9 mouse cellular contexts compared by ENCODE assay signal in genomic region chr3:83767121-83767520, GRCm38 (mm10). TPM values are rescaled to one million over a fixed set of nuclear protein-coding genes. Genes with fewer than 3 reads are reported as not detected.
DNase-seq lines count a peak whose midpoint lies in the region; ATAC-seq lines count a peak whose summit lies in the region.
"Had no signal": no experiment of that assay in that cellular context is flagged by ENCODE, and none has a peak within 500 bp of the region (broad histone marks: within the 10 kb centered on the region; RNA-seq: fewer than 3 reads in every experiment).

No protein-coding gene starts in this region.

- 12% methylated on average over 10 of the region's 10 CpGs for WGBS in lung, embryonic 15.5 days
- WGBS in forebrain, embryonic 14.5 days: 1% methylated on average over 10 of the region's 10 CpGs
- WGBS in limb, embryonic 10.5 days: 3% methylated on average over 10 of the region's 10 CpGs
- WGBS in neural tube, embryonic 15.5 days: 4% methylated on average over 10 of the region's 10 CpGs

- peaks cover 28% of the 10 kb centered on the region for H3K4me1 ChIP-seq in lung, embryonic 15.5 days
- peaks cover 18% of the 10 kb centered on the region for H3K4me1 ChIP-seq in forebrain, embryonic 14.5 days (ENCODE audit: control insufficient read depth, insufficient read depth, low read length)
- peaks cover 67% of the 10 kb centered on the region for H3K4me1 ChIP-seq in limb, embryonic 10.5 days
- peaks cover 52% of the 10 kb centered on the region for H3K4me1 ChIP-seq in neural tube, embryonic 15.5 days

- H3K27ac ChIP-seq in lung, embryonic 15.5 days: no peak overlapping the region
- H3K27ac ChIP-seq in forebrain, embryonic 14.5 days (ENCODE audit: low read depth, low read length): no peak overlapping the region
- peak overlapping the region; percentile 96 for H3K27ac ChIP-seq in limb, embryonic 10.5 days
- H3K27ac ChIP-seq in neural tube, embryonic 15.5 days (replicated peaks): no peak overlapping the region

- peak overlapping the region; percentile 52 for H3K4me3 ChIP-seq in lung, embryonic 15.5 days
- peak overlapping the region; percentile 37 for H3K4me3 ChIP-seq in forebrain, embryonic 14.5 days (ENCODE audit: low read depth, low read length)
- H3K4me3 ChIP-seq in limb, embryonic 10.5 days: peak overlapping the region; percentile 75
- H3K4me3 ChIP-seq in neural tube, embryonic 15.5 days (replicated peaks): peak overlapping the region; percentile 62

- H3K27me3 ChIP-seq in lung, embryonic 15.5 days: peaks cover 38% of the 10 kb centered on the region
- no peaks in the 10 kb centered on the region for H3K27me3 ChIP-seq in forebrain, embryonic 14.5 days (replicated peaks; ENCODE audit: control insufficient read depth, insufficient read depth, low read length)
- H3K27me3 ChIP-seq in limb, embryonic 10.5 days (ENCODE audit: low read depth, poor library complexity, severe bottlenecking): peaks cover 18% of the 10 kb centered on the region
- H3K27me3 ChIP-seq in neural tube, embryonic 15.5 days (replicated peaks): 0 out of 2 replicates have a peak, but pooled peaks cover 5% of the 10 kb centered on the region

- H3K36me3 ChIP-seq in lung, embryonic 15.5 days: no peaks in the 10 kb centered on the region
- 0 out of 2 replicates have a peak, but pooled peaks cover 12% of the 10 kb centered on the region for H3K36me3 ChIP-seq in forebrain, embryonic 14.5 days (ENCODE audit: control insufficient read depth, insufficient read depth, low read length)
- H3K36me3 ChIP-seq in limb, embryonic 10.5 days: peaks cover 32% of the 10 kb centered on the region
- H3K36me3 ChIP-seq in neural tube, embryonic 15.5 days: no peaks in the 10 kb centered on the region

- peak overlapping the region; percentile 96 for H3K4me2 ChIP-seq in lung, embryonic 15.5 days
- H3K4me2 ChIP-seq in forebrain, embryonic 14.5 days (ENCODE audit: low read length): peak overlapping the region; percentile 73
- peak overlapping the region; percentile 98 for H3K4me2 ChIP-seq in neural tube, embryonic 15.5 days

- no peak for DNase-seq in lung, postnatal 10 days
- DNase-seq in forebrain, embryonic 14.5 days (ENCODE audit: low spot score): no peak
- DNase-seq in limb, embryonic 10.5 days (ENCODE audit: low spot score): no peak
- no peak for DNase-seq in cerebellum, postnatal 25 days
- no peak for DNase-seq in layer of hippocampus, adult 11-12 months (ENCODE audit: low spot score)
- DNase-seq in kidney, adult 11 months: no peak
- DNase-seq: layer of hippocampus, adult 9-11 months had no signal

- ATAC-seq in lung, embryonic 15.5 days (ENCODE audit: borderline replicate concordance, extremely low read depth, low FRiP score, low TSS enrichment): no peak
- no peak for ATAC-seq in forebrain, embryonic 14.5 days
- no peak for ATAC-seq in neural tube, embryonic 15.5 days (ENCODE audit: low FRiP score)

- no peak overlapping the region for H3K9ac ChIP-seq in lung, embryonic 15.5 days
- H3K9ac ChIP-seq in forebrain, embryonic 14.5 days (ENCODE audit: low read length): peak overlapping the region; percentile 75
- H3K9ac ChIP-seq in neural tube, embryonic 15.5 days (replicated peaks): no peak overlapping the region

- H3K9me3 ChIP-seq in lung, embryonic 15.5 days: no peaks in the 10 kb centered on the region
- no peaks in the 10 kb centered on the region for H3K9me3 ChIP-seq in forebrain, embryonic 14.5 days (replicated peaks; ENCODE audit: control insufficient read depth, low read length)
- no peaks in the 10 kb centered on the region for H3K9me3 ChIP-seq in limb, embryonic 10.5 days (replicated peaks)
- no peaks in the 10 kb centered on the region for H3K9me3 ChIP-seq in neural tube, embryonic 15.5 days (replicated peaks)

RNA-seq across cellular contexts. Expression of gene Sfrp2, which starts 1.0 kb away (rescaled TPM):
- 85.4 and 86.6 TPM in 2 replicates for polyA plus RNA-seq in lung, embryonic 15.5 days (2015; fragmentation: Nextera tagmentation; extraction: Ambion mirVana)
- 27.2 and 33.6 TPM in 2 replicates for polyA plus RNA-seq in forebrain, embryonic 14.5 days (2014; fragmentation: Nextera tagmentation; extraction: Ambion mirVana)
- 63.6 and 92.5 TPM in 2 replicates for polyA plus RNA-seq in limb, embryonic 10.5 days (2016; fragmentation: Nextera tagmentation; extraction: Ambion mirVana)
- 70.1 and 71.1 TPM in 2 replicates for polyA plus RNA-seq in neural tube, embryonic 15.5 days (2015; fragmentation: Nextera tagmentation; extraction: Ambion mirVana)
